Mouse (Mus musculus) embryonic stem cell, embryonic (primary cell): ENCODE data around the gene Gm45713.

ENCODE experiments used
- CTCF ChIA-PET, 4 experiments: fragments of 300-600 bp in 2 of 4; fragments of 350-600 bp in 2 of 4; sonication (Branson Sonifier 250); formaldehyde crosslinking; loops; one replicate each; lab custom pipeline; 2022; ENCODE audit warnings: inconsistent platforms in 2 of 4; lab: Charles Lee
- POLR2A ChIA-PET, 4 experiments: fragments of 300-600 bp in 2 of 4; fragments of 350-600 bp in 2 of 4; sonication (Branson Sonifier 250); formaldehyde crosslinking; loops; one replicate each; lab custom pipeline; 2022; ENCODE audit warnings: antibody characterized with exemption in 4 of 4, inconsistent platforms in 1 of 4; lab: Charles Lee

Gm45713 gene

DNA sequence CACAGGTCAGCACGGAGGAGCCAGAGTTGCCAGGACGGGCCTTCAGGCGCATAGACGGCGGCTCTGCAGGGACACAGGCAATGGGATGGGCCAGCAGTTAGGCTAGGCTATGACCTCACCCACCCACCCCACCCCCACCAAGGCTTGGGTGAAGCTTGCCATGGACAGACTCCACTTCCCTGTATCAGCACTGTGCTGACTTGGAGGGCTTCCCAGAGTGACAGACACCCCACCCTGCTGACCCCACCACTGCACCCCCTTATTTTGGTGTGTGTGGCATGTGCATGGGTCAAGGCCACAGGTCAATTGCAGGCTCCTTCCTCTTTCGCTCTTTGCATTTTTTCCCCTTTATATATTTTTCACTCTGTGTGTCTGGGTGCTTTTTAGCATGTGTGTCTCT, 40.7 kb downstream of the Gm45713 start:
- POLR2A ChIA-PET, result interaction anchor here in 2 of 4 experiments (0.6 to 18.8 kb wide), 15 partner anchors 9 to 240 kb away, joined by 3 to 368 read pairs (median 4); partner anchors contain the start of genes Fcgrt (in 2 of the 2), Hrc (in 1 of the 2), Prmt1 (in 1 of the 2) and Rpl13a (in 1 of the 2)
- CTCF ChIA-PET, result interaction anchor here in 2 of 4 experiments (0.6 to 2.2 kb wide), 3 partner anchors 12 to 27 kb away, joined by 3 to 7 read pairs (median 6); no protein-coding TSS in a partner anchor

DNA sequence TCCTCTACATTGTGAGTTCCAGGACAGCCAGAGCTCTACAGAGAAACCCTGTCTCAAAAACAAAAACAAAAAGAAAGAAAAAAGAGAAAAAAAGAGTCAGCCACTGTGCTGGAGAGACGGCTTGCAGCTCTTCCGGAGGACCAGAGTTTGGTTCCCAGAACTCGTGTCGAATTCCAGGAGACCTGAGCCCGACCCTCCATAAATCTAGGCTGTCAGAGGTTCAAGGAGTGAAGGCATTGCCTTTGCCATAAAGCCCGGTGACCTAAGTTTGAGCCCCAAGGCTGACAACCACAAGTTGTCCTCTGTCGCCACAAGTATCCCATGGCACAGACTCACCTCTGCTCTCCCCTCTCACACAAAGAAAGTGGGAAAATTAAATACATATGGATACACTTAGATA, 41.9 kb downstream of the Gm45713 start:
- ChIA-PET CTCF (interaction anchor here in 1 of 4 experiments (1.6 kb wide), 2 partner anchors 26 to 41 kb away, joined by 3 to 4 read pairs; no protein-coding TSS in a partner anchor), POLR2A (interaction anchor here in 2 of 4 experiments (0.6 to 18.8 kb wide), 5 partner anchors 11 to 31 kb away, joined by 3 to 368 read pairs (median 46); partner anchors contain the start of genes Fcgrt (in 2 of the 2), Rpl13a (in 1 of the 2) and Rps11 (in 1 of the 2))

DNA sequence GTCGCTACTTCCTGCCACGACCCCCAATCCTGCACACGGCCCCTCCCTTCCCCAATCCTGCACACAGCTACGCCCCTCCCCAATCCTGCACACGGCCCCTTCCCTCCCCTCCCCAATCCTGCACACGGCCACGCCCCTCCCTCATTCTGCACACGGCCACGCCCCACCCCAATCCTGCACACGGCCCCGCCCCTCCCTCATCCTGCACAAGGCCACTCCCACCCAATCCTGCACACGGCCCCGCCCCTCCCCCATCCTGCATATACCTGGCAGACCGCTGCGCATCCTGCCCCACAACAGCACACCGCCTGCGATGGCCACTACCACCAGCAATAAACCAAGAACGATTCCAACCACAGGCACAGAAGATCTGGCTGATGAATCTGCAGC, 42.5 kb downstream of the Gm45713 start:
- POLR2A ChIA-PET, result interaction anchor here in 3 of 4 experiments (0.6 to 18.8 kb wide), 14 partner anchors 11 to 694 kb away, joined by 3 to 368 read pairs (median 7); partner anchors contain the start of genes Fcgrt (in 2 of the 3), Rpl13a (in 2 of the 3), Aldh16a1 (in 1 of the 3) and Pih1d1 (in 1 of the 3)

DNA sequence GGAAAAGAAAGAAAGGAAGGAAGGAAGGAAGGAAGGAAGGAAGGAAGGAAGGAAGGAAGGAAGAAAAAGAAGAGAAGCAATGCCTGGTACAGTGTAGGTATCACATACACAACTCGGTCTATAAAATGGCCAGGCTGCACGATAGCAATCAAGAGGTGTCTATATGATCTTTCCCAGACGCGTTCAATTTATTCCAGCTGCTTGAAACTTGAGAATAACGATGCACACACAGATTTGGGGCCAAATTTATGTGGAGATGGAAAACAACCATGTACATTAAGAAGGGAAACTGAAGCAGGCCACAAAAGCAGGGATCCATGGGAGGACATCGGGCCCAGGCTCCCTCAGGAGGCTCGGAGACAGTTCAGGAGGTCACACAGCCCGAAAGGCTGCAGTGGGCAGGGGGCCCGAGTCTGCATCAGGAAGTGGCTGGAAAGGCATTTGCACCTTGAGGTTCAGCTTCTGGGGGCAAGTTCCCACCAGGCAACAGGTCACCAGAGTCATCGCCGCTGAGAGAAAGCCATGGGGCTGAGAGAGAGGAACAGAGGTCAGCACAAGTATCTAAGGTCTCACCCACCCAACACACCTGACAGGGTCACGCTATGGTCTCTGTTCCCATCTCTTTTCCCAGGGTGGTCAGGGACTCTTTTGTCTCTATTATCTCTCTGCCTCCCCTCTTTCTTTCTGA, 43.1 kb downstream of the Gm45713 start:
- ChIA-PET POLR2A (interaction anchor here in 3 of 4 experiments (0.6 to 18.8 kb wide), 21 partner anchors 10 to 898 kb away, joined by 3 to 368 read pairs (median 5); partner anchors contain the start of genes Fcgrt (in 2 of the 3), Rpl13a (in 2 of the 3), Aldh16a1 (in 1 of the 3) and Bax (in 1 of the 3)), CTCF (interaction anchor here in 2 of 4 experiments (0.6 to 1.6 kb wide), 6 partner anchors 9 to 764 kb away, joined by 3 to 10 read pairs (median 4); partner anchors contain the start of gene Gys1 (in 1 of the 2))

More for the DNA sequence above, 42.5 kb downstream of the Gm45713 start:
- CTCF ChIA-PET, result interaction anchor here in 2 of 4 experiments (0.5 to 1.6 kb wide), 4 partner anchors 25 to 764 kb away, joined by 3 to 4 read pairs (median 4); no protein-coding TSS in a partner anchor

DNA sequence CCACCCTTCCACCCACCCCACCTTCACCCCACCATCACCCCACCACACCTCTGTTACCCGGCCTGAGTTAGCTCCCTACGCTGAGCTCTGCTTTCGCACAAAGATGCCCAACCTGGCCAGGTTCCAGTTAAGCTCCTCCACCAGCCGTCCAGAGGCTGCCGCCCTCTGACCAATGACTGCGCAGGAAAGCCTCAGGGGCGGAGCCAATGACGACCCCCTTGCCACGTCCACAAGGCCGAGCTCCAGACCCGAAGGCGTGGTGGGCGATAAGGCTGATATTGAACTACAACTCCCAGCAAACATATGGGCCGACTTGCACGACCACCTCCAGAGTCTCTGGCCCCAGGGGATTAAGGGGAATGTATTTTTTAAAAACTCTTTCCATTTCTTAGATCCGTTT, 44.0 kb downstream of the Gm45713 start, which contains the start of gene Rcn3:
Gene Rcn3 (minus strand): TSS at position 174 of the 400 bp plus-strand sequence.
- CTCF ChIA-PET, result interaction anchor here in 3 of 4 experiments (0.6 to 1.5 kb wide), 20 partner anchors 9 to 343 kb away, joined by 3 to 18 read pairs (median 4); partner anchors contain the start of genes Flt3l (in 2 of the 3), Aldh16a1 (in 1 of the 3), Gm45713 (in 1 of the 3) and Gys1 (in 1 of the 3)
- POLR2A ChIA-PET, result interaction anchor here (0.5 to 18.8 kb wide), 73 partner anchors 8 to 725 kb away, joined by 3 to 368 read pairs (median 4); partner anchors contain the start of genes Fcgrt (in 3 of the 4), Prmt1 (in 3 of the 4), Aldh16a1 (in 2 of the 4) and Rpl13a (in 2 of the 4)

DNA sequence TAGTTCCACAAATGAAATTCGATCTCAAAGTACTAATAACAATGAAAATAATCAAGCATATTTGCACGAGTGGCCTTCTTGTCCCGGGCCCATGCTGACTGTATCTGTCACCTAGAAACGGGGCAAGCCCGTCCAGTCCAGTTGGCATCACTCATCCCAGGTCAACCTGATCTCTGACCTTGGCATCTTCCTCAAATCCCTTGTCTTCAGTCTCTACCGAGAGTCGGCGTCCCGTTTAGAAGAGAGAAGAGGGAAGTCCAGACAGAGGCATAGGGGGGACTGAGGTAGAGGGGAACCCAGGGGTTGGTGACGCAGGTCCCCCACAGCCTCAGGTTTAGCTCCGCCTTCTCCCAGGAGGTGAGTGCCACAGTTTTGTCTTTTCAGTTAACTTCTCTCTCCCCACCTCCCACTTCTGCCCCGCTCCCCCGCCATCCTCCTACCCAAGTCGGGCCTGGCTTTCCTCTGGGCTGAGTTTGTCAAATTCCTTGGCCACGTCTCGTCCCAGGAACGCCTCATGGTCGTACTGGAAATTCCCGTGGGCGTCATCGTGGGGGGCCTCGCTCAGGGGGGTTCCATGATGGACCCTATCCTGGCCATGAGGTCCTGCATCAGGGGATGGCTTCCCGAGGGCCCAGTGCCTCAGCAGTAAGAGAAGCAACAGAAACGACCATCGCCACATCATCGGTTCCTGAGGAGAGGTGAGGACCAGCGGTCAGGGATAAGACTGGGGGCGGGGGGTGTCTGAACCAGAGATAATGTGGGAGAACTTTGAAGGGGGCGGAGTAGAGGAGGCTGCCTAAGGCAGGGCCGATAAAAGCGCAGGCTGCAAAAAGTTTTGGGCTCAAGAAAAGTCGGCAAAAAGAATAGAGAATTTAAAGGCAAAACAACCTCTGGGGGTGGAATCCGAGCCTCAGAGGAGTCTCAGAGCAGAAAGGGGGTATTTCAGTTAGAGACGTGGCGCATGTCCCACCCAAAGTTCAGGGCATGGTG, 44.7 kb downstream of the Gm45713 start:
- CTCF ChIA-PET, result interaction anchor here in 3 of 4 experiments (0.7 to 1.6 kb wide), 24 partner anchors 9 to 343 kb away, joined by 3 to 18 read pairs (median 4); partner anchors contain the start of genes Flt3l (in 2 of the 3), Aldh16a1 (in 1 of the 3), Gm45713 (in 1 of the 3) and Gys1 (in 1 of the 3)
- POLR2A ChIA-PET, result interaction anchor here (0.6 to 18.8 kb wide), 92 partner anchors 9 to 724 kb away, joined by 3 to 368 read pairs (median 4); partner anchors contain the start of genes Aldh16a1 (in 3 of the 4), Fcgrt (in 3 of the 4), Prmt1 (in 3 of the 4) and Pih1d1 (in 2 of the 4)

DNA sequence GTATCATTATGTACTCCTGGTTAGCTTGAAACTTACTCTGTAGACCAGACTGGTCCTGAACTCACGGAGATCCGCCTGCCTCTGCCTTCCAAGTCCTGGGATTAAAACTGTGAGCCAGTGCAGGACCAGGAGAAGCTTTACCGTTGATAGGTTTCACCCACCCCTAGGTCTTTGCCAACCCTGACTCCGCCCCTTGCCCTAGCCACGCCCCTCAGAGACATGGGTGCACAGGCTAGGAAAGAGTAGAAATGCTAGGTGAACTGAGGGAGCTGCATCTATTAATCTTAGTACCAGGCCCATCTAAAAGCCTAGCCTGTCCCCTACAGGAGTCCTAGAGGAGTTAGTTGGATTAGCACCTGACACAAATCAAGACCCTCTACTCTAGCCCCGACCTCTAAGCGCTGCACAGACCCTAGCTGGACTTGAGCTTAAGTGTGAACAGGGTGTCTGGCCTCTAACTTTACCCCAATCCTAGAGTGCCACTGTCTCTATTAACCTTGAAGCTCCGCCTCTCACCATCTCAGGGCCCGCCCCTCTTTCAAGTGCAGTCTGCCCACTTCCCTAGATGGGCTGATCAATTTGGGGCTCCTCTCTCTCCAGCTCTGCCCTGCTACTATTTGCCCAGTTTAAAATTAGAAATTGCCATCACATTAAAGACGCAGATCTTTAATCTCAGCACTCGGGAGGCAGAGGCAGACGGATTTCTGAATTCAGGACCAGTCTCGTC, 45.6 kb downstream of the Gm45713 start:
- CTCF ChIA-PET, result interaction anchor here in 3 of 4 experiments (0.7 to 1.6 kb wide), 9 partner anchors 10 to 53 kb away, joined by 3 to 5 read pairs (median 3); partner anchors contain the start of genes Flt3l (in 1 of the 3) and Gm45713 (in 1 of the 3)
- POLR2A ChIA-PET, result interaction anchor here in 3 of 4 experiments (0.6 to 18.8 kb wide), 34 partner anchors 8 to 270 kb away, joined by 3 to 368 read pairs (median 4); partner anchors contain the start of genes Aldh16a1 (in 2 of the 3), Fcgrt (in 2 of the 3), Pih1d1 (in 2 of the 3) and Cpt1c (in 1 of the 3)

DNA sequence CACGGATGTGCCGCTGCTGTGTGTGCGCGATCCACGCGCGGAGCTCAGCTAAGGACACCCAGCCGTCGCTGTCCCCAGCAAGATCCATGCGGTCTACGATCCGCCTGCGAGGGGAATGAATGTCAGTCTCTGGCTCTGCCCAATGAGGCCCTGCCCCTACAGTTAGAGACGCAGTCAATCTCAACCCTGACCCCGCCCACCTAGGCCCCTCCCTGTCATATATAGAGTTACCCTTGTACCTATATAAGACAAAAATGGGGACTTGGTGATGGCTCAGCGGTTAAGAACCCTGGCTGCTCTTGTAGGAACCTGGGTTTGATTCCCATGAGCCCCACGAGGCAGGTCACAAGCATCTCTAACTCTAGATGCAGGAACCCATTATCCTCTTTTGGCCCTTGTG, 47.4 kb downstream of the Gm45713 start:
- POLR2A ChIA-PET, result interaction anchor here in 1 of 4 experiments (14.4 to 18.8 kb wide), 2 partner anchors 20 to 36 kb away, joined by 160 to 368 read pairs; partner anchors contain the start of genes Fcgrt, Rpl13a and Rps11

DNA sequence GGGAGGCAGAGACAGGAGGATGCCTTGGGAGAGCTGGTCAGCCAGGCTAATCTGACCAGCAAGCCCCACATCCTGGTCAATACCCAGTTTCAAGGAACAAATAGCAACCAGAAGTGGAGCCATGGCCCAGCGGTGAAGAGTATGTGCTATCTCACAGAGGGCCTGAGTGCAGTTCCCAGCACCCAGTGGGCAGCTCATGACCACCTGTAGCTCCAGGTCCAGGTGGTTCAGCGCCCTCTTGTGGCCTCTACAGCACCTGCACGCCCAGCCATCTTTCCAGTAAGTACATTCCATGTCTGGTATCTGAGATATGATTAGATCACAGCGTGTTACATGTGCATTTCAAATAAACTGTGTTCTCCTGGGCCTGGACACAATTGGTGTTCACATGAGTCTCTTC, 49.9 kb downstream of the Gm45713 start:
- CTCF ChIA-PET, result interaction anchor here in 3 of 4 experiments (0.6 to 2.1 kb wide), 27 partner anchors 11 to 281 kb away, joined by 3 to 8 read pairs (median 4); partner anchors contain the start of genes Ccdc155 (in 2 of the 3), Fcgrt (in 2 of the 3), Flt3l (in 2 of the 3) and Gm45713 (in 2 of the 3)
- POLR2A ChIA-PET, result interaction anchor here in 3 of 4 experiments (0.6 to 18.8 kb wide), 19 partner anchors 10 to 83 kb away, joined by 3 to 368 read pairs (median 3); partner anchors contain the start of genes Rpl13a (in 2 of the 3), Aldh16a1 (in 1 of the 3), Fcgrt (in 1 of the 3) and Prr12 (in 1 of the 3)

More for the DNA sequence above, 47.4 kb downstream of the Gm45713 start:
- CTCF ChIA-PET, result interaction anchor here in 1 of 4 experiments (0.6 kb wide), 1 partner anchor 346 kb away, joined by 3 read pairs; the partner anchor contains the start of gene Gys1

DNA sequence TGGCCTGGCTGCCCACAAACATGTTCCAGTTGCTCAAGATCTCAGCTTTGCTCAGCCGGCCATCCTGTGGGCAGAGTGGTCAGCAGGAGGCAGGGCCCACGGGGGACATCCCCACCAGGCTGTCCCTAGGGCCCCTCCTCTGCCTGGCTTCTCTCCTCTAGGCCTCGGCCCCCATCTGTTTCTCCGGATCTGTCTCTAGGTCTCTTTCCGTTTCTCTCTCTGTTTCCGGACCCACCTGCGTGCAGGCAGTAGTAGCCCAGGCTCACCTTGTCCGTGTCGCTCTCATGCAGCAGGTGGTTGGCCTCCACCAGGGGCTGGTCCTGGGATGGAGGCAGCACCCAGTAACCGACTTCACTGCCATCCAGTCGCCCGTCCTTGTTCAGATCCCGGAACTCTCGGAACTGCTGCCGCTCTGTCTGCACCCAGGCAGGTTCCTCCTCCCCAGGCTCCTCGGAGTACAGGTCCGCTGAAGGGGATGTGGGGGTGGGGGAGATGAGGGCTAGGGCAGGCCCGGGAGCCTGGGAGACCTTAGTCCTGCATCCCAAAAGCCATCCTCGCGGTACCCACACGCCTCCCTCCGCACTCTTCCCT, 52.6 kb downstream of the Gm45713 start:
- POLR2A ChIA-PET, result interaction anchor here (0.6 to 5.4 kb wide), 22 partner anchors 8 to 121 kb away, joined by 3 to 48 read pairs (median 6); partner anchors contain the start of genes Rcn3 (in 3 of the 4), Aldh16a1 (in 2 of the 4), Ccdc155 (in 1 of the 4) and Rpl13a (in 1 of the 4)
- CTCF ChIA-PET, result interaction anchor here in 2 of 4 experiments (0.9 to 5.1 kb wide), 7 partner anchors 9 to 278 kb away, joined by 3 to 26 read pairs (median 9); partner anchors contain the start of genes Fcgrt (in 1 of the 2), Flt3l (in 1 of the 2), Gm45713 (in 1 of the 2) and Rcn3 (in 1 of the 2)

DNA sequence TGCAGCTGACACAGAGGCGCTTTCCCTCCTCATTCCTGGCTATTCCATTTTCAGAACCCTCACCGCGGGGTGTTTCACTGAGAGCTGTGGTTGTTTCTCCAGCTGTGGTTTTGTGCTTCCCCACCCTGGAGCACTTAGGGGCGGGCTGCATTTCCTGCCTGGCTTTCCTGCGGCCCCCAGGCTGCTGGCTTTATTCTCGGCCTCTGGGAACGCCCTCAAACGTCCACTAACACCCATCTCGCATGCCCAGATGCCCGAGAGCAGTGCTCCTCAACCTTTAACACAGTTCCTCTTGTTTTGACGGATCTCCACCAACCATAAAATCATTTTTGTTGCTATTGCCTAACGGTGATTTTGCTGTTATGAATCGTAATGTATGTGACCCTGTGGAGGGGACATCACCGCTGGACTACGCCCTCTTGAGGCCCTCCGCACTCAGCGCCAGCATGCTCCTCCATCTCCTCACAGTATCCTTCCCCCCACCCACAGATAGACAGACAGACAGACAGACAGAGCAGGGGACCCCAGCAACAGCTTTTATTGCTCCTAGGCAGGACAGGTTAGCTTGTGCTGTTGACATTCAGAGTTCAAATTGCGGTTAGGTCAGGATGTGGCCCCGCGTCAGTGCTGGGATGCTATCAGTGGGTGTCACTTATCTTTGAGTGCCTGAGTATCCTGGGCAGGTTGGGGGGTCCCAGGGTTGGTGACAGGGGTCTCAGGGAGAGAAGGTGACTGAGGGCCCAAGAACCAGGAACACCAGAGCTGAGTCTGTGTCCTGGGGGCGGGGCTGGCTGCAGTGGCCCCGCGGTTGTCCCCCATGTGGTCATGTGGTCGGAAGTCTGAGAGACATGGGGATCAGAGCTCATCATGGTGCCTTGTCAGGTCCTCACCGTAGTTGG, 53.4 kb downstream of the Gm45713 start:
- ChIA-PET POLR2A (interaction anchor here (0.6 to 5.4 kb wide), 35 partner anchors 8 to 329 kb away, joined by 3 to 48 read pairs (median 4); partner anchors contain the start of genes Rcn3 (in 3 of the 4), Aldh16a1 (in 2 of the 4), Rps11 (in 2 of the 4) and Ccdc155 (in 1 of the 4)), CTCF (interaction anchor here in 3 of 4 experiments (0.7 to 5.1 kb wide), 14 partner anchors 10 to 278 kb away, joined by 3 to 26 read pairs (median 5); partner anchors contain the start of genes Flt3l (in 2 of the 3), Gm45713 (in 2 of the 3), Fcgrt (in 1 of the 3) and Rcn3 (in 1 of the 3))

DNA sequence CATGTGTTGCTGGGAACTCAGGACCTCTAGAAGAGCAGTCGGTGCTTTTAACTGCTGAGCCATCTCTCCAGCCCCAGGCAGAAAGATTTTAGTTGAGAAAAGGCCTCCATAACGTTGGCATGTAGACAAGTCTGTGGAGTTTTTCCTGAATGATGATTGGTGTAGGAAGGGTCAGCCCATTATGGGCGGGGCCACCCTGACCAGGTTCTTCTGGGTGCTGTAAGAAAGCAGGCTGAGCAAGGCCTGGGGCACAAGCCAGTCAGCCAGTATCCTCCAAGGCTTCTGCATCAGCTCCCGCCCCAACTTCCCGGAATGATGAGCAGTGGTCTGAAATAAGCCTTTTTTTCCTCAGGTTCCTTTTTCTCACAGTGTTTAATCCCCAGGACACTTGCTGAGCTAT, 55.0 kb downstream of the Gm45713 start:
- ChIA-PET POLR2A (interaction anchor here (0.6 to 5.4 kb wide), 27 partner anchors 10 to 379 kb away, joined by 3 to 48 read pairs (median 4); partner anchors contain the start of genes Rcn3 (in 2 of the 4), Rps11 (in 2 of the 4), Ap2a1 (in 1 of the 4) and Fcgrt (in 1 of the 4)), CTCF (interaction anchor here (0.6 to 5.1 kb wide), 16 partner anchors 9 to 215 kb away, joined by 3 to 26 read pairs (median 4); partner anchors contain the start of genes Flt3l (in 2 of the 4), Gm45713 (in 2 of the 4), Fcgrt (in 1 of the 4) and Rcn3 (in 1 of the 4))

DNA sequence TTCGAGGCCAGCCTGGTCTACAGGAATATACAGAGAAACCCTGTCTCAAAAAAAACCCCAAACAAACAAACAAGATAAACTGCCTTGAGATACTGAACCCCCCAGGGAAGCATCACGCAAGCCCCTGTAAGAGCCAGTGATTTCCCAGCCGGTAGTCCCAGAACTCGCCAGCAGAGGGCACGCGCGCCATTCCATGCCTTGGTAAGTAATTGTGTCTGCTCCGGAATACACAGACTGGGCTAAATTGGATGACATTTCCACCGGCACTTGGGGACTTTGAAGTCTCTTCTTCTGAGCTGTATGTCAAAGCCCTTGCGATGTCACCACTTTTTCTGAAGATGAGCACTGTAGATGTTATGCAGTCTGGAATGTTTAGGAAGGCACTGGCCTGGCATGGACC, 56.2 kb downstream of the Gm45713 start:
- CTCF ChIA-PET, result interaction anchor here (0.6 to 5.1 kb wide), 16 partner anchors 12 to 602 kb away, joined by 3 to 26 read pairs (median 3); partner anchors contain the start of genes Flt3l (in 2 of the 4), Gm45713 (in 2 of the 4) and Rcn3 (in 1 of the 4)
- POLR2A ChIA-PET, result interaction anchor here (0.5 to 5.4 kb wide), 28 partner anchors 10 to 263 kb away, joined by 3 to 48 read pairs (median 3); partner anchors contain the start of genes Rcn3 (in 2 of the 4) and Rpl13a (in 1 of the 4)
